8 mouse cellular contexts compared by ENCODE assay signal in genomic region chr2:181598454-181599351, GRCm38 (mm10). TPM values are rescaled to one million over a fixed set of nuclear protein-coding genes. Genes with fewer than 3 reads are reported as not detected.
A peak's percentile ranks its signal among the peaks of the same experiment; 100 is the strongest.
DNase-seq lines count a peak whose midpoint lies in the region; ATAC-seq lines count a peak whose summit lies in the region.

Samd10 (minus strand) TSS chr2:181599212.

- peaks cover 29% of the 10 kb centered on the region for H3K4me1 ChIP-seq in embryonic facial prominence, embryonic 15.5 days
- peaks cover 54% of the 10 kb centered on the region for H3K4me1 ChIP-seq in hindbrain, embryonic 13.5 days (replicated peaks)

- peak within 1 kb of the TSS; percentile 39 for H3K9ac ChIP-seq in embryonic facial prominence, embryonic 15.5 days
- H3K9ac ChIP-seq in hindbrain, embryonic 13.5 days = peak within 1 kb of the TSS; percentile 98

- H3K4me3 ChIP-seq in embryonic facial prominence, embryonic 15.5 days (replicated peaks) = peak within 1 kb of the TSS; percentile 57
- H3K4me3 ChIP-seq in hindbrain, embryonic 13.5 days = peak within 1 kb of the TSS; percentile 80

- H3K4me2 ChIP-seq in embryonic facial prominence, embryonic 15.5 days (replicated peaks) = peak within 1 kb of the TSS; percentile 94
- H3K4me2 ChIP-seq in hindbrain, embryonic 13.5 days = peak within 1 kb of the TSS; percentile 78

- no peaks in the 10 kb centered on the region for H3K9me3 ChIP-seq in embryonic facial prominence, embryonic 15.5 days (replicated peaks)
- H3K9me3 ChIP-seq in hindbrain, embryonic 13.5 days = no peaks in the 10 kb centered on the region

- ATAC-seq in embryonic facial prominence, embryonic 15.5 days (ENCODE audit: insufficient number of reproducible peaks, low FRiP score, low TSS enrichment, low read depth) = no peak
- ATAC-seq in hindbrain, embryonic 13.5 days (ENCODE audit: low FRiP score) = peak; percentile 33

- peak within 1 kb of the TSS; percentile 61 for H3K27ac ChIP-seq in embryonic facial prominence, embryonic 15.5 days (replicated peaks)
- peak within 1 kb of the TSS; percentile 96 for H3K27ac ChIP-seq in hindbrain, embryonic 13.5 days

- no peaks in the 10 kb centered on the region for H3K36me3 ChIP-seq in embryonic facial prominence, embryonic 15.5 days
- H3K36me3 ChIP-seq in hindbrain, embryonic 13.5 days = peaks cover 19% of the 10 kb centered on the region

- WGBS in embryonic facial prominence, embryonic 15.5 days = 3% methylated on average over 71 of the region's 71 CpGs
- 2% methylated on average over 71 of the region's 71 CpGs for WGBS in hindbrain, embryonic 13.5 days

- H3K27me3 ChIP-seq in embryonic facial prominence, embryonic 15.5 days = peaks cover 16% of the 10 kb centered on the region
- H3K27me3 ChIP-seq in hindbrain, embryonic 13.5 days = no peaks in the 10 kb centered on the region

- peak; percentile 56 for DNase-seq in ES-CJ7 (ENCODE audit: low read depth, low spot score)
- DNase-seq in adrenal gland, postnatal 25 days = peak; percentile 67
- peak in 1 of 2 experiments; percentile 49 for DNase-seq in layer of hippocampus, postnatal 14 days (ENCODE audit: low spot score in 2 of 2)
- DNase-seq in lung, postnatal 10 days = peak; percentile 65
- peak; percentile 63 for DNase-seq in retina, embryonic 14.5 days (ENCODE audit: low spot score)
- peak; percentile 57 to 66 for DNase-seq in urinary bladder, postnatal 36 days (ENCODE audit: low spot score in 2 of 2)

RNA-seq across cellular contexts. Expression of gene Samd10, which starts in this region (rescaled TPM):
- 19.3 and 26.4 TPM in 2 replicates for total RNA-seq in adrenal gland, postnatal 25 days (2021)
- polyA plus RNA-seq in embryonic facial prominence, embryonic 15.5 days (2015; fragmentation: Nextera tagmentation; extraction: Ambion mirVana) = 13.3 and 15.6 TPM in 2 replicates
- polyA plus RNA-seq in hindbrain, embryonic 13.5 days (2015; fragmentation: Nextera tagmentation; extraction: Ambion mirVana) = 169 and 175 TPM in 2 replicates
- total RNA-seq in layer of hippocampus, postnatal 14 days (2021) = 10 to 100 TPM; 14.6 to 19.5 TPM

Comparison
In these comparisons a context has a peak if more than half of its experiments do, and no peak if none do; other contexts are left out.
1. RNA of gene Samd10 (polyA plus RNA-seq): 169 to 175 TPM in hindbrain, embryonic 13.5 days; 13.3 to 15.6 TPM in embryonic facial prominence, embryonic 15.5 days; every median in the first group is over 10 times any median in the second.